Mouse (Mus musculus): ENCODE measurements around the gene Rcn3.
"Not testable (repeated sequence)": the region's sequence is repeated elsewhere in the genome, so short reads cannot be mapped to it uniquely, and the experiment has no call there.

Rcn3 gene

DNA sequence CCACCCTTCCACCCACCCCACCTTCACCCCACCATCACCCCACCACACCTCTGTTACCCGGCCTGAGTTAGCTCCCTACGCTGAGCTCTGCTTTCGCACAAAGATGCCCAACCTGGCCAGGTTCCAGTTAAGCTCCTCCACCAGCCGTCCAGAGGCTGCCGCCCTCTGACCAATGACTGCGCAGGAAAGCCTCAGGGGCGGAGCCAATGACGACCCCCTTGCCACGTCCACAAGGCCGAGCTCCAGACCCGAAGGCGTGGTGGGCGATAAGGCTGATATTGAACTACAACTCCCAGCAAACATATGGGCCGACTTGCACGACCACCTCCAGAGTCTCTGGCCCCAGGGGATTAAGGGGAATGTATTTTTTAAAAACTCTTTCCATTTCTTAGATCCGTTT, at the start of gene Rcn3:
Rcn3 (minus strand) TSS at position 174 of the 400 bp plus-strand sequence.
- DNase-seq = peak; percentile 69

DNA sequence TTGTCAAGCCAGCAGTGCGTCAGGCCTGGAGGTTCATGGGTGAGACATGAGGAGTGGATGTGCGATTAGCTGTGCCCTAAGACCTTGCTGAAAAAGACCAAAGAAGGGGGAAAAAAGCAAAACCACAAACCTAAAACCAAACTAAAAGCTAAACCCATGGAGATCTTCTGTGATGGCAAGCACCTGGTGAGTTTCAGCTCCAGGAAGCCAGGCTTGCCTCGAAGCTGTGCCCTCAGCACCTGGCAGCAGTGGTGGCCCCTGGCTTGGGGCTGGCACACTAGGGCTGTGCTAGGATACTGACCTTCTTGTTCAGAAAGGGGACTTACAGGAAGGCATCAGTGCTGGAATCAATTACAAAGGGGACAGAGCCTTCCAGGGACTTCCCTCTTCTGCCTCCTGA, 49.3 kb upstream of the Rcn3 start:
- DNase-seq = no peak

DNA sequence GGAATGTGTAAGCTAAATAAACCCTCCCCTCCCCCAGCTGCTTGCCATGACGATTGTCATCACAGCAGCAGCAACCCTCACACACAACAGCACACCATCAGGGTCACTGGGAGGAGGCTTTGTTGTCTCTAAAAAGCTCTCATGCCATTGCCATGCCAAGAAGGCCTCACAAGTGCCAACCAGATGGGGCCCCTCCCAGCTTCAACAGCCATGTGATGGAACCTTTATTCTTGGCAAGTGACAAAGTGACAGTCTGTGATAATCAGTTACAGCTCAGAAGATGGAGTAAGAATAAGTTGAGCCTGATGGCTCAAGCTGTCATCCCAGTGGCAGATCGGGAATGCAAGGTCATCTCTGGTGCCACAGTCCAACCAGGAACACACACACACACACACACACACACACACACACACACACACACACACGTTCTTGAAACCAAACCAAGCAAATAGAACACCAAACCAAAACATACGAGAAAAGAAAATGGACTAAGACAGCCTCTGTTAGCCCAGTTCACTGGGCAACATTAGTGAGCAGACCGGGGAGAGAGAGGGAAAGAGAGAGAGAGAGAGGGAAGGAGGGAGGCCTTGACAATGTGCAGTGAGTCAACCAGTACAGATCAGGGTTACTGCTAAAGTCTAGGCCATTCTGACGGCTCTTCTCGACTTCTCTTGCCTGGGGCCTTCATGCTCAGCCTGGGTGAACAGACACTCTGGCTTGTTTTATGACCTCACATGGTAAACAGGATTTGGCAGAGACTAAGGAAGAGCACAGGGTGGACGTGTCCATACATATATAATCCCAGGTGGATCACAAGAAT, 48.1 kb upstream of the Rcn3 start:
- DNase-seq = no peak

DNA sequence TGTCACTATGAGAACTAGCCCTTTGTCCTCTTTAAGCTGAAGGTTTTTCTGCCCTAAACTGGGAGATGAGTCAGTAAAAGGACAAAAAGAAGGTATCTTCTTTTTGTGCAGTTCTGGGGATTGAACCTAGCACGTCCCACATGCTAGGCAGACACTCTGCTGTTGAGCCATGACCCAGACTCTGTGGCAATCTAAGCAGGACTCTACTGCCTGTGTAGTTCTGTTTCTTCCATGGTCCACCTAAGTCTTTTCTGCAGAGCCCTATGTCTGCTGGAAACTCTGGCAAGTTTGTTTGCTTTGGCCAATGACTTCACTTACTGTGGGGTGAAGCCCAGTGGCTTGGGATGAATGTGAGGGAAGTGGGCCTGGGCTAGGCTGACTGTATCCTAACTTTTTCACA, 46.4 kb upstream of the Rcn3 start:
- no peak for DNase-seq

DNA sequence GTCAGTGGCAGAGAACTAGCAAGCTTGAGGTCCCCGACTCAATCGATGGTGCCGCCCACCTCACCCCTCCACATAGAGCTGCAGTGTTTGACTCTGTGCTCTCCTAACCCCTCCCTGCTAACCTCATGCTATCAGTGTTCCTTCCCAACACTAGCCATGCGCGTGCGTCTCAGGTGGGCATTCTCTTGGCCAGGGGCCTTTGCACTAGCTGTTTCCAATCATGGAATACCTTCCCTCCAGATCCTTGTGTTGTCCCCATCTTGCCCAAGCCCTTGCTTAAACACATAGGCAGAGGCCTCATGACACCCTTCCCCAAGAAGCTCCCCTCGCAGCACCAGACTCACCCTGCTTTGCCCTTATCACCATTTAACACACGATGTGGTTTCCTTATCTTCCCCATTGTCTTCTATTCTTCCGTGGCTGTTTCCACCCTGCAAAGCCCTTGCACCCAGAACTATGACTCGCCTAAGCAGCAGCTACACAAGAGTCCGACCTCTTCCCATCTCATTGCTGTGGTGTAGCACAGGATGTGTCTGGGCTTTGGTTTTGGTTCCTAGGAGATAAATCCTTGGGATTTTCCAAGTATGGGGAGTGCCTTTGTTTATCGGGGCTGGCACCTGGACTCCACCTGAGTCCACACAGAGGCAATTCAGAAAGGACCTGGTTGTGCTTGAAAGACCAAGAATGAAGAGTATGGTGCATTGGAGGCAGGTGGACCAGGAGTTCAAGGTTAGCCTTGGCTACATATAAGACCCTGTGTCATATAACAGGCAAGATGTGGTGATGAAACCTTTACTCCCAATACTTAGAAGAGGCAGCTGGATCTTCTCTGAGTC, 45.4 kb upstream of the Rcn3 start:
- no peak for DNase-seq

DNA sequence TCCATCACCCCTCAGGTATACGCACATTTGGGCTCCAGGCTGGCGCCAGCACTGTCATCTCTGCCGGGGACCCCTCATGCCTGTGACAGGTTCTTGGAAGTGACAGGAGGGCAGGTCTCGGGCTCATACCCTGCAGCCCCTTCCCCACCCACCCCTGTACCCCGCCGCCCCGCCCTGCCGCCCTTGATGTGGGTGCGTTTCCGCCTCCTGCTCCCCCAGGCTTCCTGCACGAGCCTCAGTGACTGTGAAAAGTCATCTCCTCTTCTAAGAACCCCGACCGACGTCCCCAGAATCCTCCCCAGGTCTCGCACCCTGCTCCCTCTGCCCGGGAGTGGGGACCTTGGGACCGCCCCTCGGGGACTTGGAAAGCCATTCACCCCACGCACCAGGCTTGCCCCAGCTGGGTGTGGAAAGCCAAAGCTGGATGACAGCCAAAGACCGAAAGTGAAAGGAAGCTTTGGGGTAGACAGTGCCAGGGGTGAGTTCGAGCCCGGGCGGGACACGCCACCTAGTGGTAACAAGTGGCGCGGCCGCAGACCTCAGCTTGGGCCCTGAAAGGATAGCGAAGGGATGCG, 44.1 kb upstream of the Rcn3 start, which contains the start of the genes Gm45713 and Flt3l:
Gm45713 (minus strand) TSS at position 239 of the 575 bp plus-strand sequence.
Flt3l (minus strand) TSS at position 440 of the 575 bp plus-strand sequence.
- peak; percentile 77 for DNase-seq

DNA sequence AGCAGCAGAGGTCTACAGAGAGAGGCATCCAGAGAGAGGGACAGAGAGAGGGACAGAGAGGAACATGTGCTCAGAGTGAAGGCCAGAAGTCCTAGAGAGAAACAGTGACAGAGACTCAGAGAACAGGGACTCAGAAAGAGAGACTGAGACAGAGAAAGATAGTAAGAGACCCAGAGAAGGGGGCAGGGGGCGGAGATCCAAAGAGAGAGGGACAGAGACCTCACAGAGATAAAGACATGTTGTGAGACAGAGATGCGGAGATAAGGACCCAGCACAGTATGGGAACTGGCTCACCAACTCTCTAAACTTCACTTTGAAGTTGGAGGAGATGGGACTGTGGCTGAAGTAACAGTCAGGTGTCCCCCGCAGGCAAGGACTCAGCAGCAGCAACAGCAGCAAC, 43.3 kb upstream of the Rcn3 start:
- DNase-seq = no peak

DNA sequence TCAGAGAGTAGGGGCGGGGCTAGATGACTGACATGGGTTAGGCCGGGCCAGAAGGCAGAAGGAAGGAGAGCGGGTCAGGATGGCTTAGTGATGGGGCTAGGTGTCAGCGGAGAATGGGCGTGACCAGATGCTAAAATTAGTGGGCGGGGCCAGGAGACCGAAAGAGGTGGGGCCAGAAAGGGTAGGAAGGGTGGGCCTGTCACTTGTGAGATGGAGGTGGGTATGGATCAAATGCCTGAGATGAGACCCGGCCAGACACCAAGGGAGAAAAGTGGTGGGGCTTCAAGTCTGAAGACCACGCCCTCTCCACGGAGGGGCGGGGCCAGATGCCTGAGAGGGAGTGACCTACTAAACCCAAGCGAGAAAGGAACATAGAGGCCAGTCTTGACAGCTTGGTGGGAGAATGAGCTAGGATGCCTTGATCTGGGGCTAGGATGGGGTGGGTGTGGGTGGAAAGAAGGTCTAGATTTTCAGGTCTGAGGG, 42.6 kb upstream of the Rcn3 start:
- no peak for DNase-seq

DNA sequence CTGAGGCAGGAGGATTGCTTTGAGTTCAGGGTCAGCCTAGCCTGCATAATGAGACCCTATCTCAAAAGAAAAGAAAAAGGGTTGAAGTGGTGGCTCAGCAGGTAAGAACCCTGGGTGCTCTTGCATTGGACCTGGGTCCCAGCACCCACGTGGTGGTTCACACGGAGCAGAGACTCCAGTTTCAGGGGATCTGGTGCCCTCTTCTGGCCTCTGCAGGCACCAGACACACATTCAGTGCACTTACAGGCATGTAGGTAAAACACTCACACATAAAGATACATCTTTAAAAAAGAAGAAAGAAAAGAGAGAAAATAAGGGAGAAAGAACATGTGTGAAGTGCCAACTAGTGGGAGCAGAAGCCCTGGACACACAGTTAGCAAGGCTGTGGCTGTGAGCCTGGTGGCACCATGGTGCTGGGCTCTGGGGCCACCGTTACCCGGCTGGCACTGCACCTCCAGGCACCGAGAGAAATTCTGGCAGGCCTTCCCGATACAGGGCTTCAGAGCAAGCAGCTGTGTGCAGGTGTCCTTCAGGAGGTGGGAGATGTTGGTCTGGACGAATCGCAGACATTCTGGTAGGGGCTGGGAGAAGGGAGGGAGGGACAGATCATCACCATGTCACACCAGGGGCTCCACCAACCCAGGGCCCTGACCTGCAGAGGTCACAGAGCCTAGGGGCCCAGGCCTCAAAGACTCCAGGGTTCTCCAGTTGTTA, 41.6 kb upstream of the Rcn3 start:
- DNase-seq = no peak

DNA sequence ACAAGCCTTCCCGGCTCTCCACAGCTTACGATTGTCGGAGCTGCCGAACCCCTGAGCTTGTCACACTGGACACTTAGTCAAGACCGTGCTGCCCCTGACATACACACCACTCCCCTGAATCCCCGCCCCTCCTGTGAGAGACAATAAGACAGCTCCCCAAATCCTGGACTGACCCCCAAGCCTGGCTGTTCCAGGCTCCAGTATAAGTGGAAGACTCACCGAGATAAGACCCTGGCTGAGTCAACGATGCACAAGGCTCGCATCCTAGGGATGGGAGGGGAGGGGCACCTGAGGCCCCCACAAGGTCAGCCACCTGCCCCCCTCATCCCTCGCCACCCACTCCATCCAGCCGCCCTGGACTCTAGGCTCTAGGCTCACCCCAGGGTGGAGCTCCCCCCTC, 39.8 kb upstream of the Rcn3 start:
- no peak for DNase-seq

DNA sequence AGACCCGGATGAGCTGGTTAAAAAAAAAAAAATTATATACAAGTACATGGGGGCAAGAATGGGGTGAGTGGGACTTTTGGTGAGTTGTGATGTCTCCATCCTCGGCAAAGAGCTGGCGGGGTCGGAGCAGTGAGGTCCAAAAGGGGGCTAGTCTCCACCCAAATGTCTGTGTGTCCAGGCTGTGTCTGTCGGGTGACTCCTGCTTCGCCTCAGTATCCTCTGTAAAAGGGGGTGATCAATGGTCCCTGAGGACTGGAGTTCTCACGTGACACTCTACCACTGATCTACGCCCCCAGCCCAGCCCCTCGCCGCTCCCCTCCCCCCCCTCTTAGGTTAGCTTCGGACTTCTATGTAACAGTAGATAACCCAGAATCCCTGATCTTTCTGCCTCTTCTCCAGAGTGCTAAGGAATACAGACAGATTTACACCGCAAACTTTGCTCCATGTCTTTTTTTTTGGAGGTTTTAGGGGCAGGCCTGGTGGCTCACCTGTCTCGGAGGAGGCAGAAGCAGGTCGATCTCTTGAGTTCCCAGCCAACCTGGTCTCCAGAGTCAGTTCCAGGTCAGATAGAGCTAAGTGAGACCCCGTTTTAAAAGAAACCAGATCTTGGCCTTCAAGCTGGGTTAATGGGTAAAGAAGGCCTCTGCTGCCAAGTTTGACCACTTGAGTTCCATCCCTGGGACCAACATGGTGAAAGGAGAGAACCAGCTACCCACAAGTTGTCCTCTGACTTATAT, 37.9 kb upstream of the Rcn3 start:
- DNase-seq = no peak

DNA sequence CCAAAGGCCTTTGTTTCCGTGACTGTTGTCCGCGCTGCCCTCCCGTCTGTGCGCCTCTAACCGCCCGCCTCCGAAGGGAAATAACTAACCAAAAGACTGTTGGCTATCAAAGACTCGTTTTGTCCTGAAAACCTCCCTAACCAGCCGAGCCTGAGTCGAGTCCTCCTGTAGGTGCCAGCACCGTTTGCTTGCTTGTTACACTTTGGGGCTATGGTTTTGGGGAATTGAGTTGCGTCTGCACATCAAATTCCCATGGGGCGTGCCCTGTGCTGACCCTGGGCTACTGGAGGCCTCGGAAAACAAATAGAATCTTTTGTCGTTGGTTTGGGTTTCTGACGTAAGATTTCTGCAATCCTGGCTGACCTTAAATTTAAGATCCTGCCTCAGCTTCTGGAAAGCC, 37.3 kb upstream of the Rcn3 start:
- DNase-seq = no peak

DNA sequence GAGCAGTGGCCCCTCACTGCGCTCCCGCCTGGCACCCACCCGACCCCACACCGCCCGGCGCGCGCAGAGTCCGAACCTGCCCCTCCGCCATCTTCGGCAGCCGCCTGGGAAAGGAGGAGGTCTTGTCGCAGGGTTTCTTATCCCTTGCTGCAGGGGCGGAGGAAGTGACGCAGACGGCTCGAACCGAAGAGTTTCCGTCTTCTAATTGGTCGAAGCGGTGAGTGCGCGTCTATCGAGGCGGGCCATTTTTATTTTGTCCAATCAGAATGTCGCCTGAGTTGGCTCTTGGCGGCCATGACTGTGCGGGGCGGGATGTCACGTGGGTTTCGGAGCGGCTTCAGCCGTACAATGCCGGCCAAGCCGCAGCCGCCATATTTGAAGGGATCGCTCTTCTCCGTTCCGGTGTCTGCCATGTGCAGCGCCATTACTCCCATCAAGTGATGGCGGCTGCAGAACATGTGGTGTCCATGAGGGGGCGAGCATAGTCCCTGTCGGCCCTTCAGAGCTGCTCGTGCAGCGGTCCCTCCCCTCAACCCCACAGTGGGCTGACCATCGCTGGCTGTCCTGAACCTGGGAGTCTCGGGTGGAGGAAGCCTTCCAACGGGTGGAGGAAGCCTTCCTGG, 36.7 kb upstream of the Rcn3 start, which contains the start of gene Rpl13a:
Rpl13a (minus strand) TSS at position 138 of the 623 bp plus-strand sequence.
- DNase-seq = peak; percentile 93

DNA sequence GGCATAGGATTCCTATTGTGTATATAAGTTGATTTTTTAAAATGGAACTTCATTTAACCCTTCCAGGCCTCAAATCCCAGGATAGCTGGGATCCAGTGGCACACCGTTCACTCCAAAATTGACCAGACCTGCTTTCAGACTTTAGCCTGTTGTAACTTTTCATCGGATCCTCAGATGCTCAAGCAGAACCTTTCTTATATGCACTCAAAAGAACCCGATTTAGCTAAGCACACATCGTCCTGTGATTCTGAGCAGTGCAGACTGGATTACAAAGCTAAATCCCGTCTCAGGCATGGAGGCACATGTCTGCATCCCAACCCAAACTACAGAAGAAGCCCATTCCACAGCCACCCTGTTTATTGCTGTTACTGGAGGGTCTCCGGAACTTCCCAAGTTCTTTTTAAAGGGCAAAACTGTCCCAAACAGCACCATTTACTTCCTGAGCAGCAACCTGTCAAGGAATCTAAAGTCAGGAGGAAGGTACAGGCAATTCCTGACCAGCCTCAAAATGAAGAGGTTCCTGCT, 35.7 kb upstream of the Rcn3 start:
- no peak for DNase-seq

DNA sequence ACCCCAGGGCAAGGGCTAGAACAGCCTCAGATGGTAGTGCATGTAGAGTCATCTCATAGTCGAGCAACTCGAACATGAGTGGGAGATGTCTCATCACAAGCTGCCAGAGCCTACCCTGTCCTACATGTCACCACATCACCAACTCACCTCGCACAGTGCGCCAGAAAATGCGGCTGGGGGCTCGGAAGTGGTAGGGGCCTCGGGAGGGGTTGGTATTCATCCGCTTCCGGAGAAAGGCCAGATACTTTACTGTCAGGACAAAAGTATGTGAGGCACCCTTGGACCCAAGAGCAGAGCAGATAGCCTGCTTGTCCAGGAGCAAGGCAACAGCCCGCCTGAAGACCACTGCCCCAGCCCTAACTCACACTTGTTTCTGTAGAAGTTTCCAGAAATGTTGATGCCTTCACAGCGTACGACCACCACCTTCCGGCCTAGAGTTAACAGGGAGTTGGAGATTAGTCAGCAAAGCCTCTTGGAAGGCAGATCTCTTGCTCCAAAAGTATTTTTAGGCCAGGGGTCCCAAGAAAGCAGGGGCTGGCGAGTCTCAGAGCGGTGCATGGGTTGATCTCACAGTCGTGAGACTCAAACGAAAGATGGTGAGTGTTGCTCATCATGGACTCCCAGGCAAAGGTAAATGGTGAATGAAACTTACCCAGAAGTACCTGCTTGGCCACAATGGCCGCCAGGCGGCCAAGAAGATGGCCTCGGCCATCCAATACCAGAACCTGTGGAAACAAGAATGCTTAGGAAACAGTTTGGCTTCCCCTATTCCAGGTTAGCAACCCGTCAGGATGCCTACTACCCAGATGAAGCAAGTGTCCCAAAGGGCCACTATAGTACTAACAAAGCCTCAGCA, 35.1 kb upstream of the Rcn3 start:
- no peak for DNase-seq

DNA sequence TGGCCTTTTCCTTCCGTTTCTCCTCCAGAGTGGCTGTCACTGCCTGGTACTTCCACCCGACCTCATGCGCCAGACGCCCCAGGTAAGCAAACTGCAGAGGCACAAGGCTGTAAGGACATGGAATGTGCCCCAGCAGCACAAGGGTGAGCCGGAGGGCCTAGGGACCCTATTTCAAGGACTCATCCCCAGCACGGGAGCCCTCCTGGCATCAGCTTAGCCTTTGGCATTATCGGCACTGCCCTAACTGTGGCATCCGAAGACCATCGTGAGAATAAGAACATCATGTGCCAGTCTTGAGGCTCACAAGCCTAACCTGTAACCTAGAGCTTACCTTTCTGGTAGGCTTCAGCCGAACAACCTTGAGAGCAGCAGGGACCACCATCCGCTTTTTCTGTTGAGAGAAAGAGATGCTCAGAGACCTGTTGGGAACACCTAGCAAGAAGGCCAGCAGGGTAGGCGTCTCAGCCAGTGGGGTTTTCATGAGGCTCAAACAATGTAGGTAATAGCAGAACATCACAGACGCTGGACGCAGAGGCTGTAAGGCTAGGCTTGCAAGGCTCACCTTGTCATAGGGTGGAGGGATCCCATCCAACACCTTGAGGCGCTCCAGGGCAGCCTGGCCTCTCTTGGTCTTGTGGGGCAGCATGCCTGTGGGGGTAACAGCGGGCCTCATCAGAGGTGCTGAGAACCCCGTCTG, 34.3 kb upstream of the Rcn3 start:
- no peak for DNase-seq

DNA sequence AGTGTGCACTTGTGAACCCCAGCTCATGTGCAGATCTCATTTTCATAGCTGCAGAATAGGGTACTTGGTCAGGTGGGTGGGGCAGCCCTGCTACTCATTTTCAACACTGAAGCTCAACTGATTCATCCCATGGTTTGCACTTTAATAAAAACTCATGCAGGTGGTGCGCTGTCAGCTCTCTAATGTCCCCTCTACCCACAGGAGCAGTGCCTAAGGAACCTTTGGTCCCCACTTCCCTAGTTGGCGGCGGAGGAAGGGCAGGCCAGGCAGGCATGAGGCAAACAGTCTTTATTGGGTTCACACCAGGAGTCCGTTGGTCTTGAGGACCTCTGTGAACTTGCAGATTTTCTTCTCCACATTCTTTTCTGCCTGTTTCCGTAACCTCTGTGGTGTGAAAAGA, 33.6 kb upstream of the Rcn3 start:
- not testable (repeated sequence) for DNase-seq

DNA sequence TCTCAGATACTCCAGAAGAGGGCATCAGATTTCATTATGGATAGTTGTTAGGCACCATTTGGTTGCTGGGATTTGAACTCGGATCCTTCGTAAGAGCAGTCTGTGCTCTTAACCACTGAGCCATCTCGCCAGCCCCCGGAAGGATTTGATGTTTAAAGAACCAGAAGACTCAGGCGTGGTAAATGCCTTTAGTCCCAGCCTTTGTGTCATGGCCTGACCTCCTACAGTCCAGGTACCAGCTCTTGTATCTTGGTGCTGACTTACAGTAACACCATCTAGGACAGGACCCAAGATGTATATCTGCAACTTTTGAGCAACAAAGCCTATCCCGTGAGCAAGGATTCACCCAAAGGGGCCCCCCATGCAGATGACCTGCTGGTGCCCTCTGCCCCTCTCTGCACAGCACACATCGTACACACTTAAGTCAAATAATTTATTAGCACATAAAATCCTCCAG, 33.2 kb upstream of the Rcn3 start:
- no peak for DNase-seq

Measured in right cerebral cortex, postnatal 4 days (tissue).